Comparison of ENCODE assay signal across 8 mouse cellular contexts in the genomic region with DNA sequence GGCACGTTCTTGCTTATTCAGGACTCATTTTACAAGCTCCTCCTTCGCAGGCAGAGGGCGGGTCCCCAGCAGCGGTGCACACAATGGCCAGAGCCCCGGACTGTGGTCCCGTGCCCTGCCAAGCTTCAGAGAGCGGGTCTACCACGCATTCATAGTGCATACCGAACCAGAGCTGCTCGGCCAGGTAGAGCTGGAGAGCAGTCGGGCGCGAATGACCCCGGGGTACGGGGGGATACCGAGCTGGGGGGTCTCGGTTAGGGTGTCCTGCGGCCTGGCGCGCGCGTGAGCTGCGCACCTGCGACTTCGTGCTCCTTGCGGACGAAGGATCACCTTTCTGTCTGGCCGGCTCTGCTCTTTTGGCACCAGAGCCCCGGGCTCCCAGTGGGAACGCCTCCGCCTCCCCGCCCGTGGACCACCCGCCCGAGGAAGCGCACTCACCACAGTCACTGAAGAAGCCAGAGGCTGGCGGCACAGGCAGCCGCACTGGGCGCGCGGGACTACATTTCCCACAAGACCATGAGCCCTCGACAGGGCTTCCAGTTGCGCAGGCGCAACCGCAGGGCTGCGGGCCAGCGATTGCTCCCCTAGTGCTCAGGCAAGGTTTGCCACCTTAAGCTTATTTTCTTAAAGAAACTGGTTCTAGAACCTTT. TPM values are rescaled to one million over a fixed set of nuclear protein-coding genes. Genes with fewer than 3 reads are reported as not detected.
DNase-seq lines count a peak whose midpoint lies in the region; ATAC-seq lines count a peak whose summit lies in the region.

A gene (minus strand): TSS at position 495 of the 650 bp plus-strand sequence.

- peak within 1 kb of the TSS; percentile 60; the same call in 1 of the 2 replicates for H3K27ac ChIP-seq in intestine, embryonic 15.5 days

- under 1% methylated on average over 47 of the region's 47 CpGs for WGBS in intestine, embryonic 15.5 days

- H3K4me1 ChIP-seq in intestine, embryonic 15.5 days (replicated peaks): no peaks in the 10 kb centered on the region

- H3K9me3 ChIP-seq in intestine, embryonic 15.5 days: no peaks in the 10 kb centered on the region

- intact Hi-C loops in gastrocnemius, postnatal 36 days (cut with DNase I): no loop called here
- intact Hi-C loops in left cerebral cortex, postnatal 14 days (cut with DNase I): no loop called here

- peak; percentile 99 for ATAC-seq in intestine, embryonic 15.5 days
- peak; percentile 100 for ATAC-seq in megakaryocyte-erythroid progenitor cell, adult 5-6 weeks (replicated peaks; ENCODE audit: low FRiP score, low TSS enrichment, poor library complexity, severe bottlenecking)

- H3K9ac ChIP-seq in intestine, embryonic 15.5 days: peak within 1 kb of the TSS; percentile 91

- no peaks in the 10 kb centered on the region for H3K27me3 ChIP-seq in intestine, embryonic 15.5 days (replicated peaks)

- H3K4me3 ChIP-seq in intestine, embryonic 15.5 days (replicated peaks): peak within 1 kb of the TSS; percentile 88

- peaks cover 10% of the 10 kb centered on the region; the same call in 1 of the 2 replicates for H3K36me3 ChIP-seq in intestine, embryonic 15.5 days

- H3K4me2 ChIP-seq in intestine, embryonic 15.5 days (replicated peaks): peak within 1 kb of the TSS; percentile 64

- peak; percentile 81 for DNase-seq in adrenal gland, adult 18-20 months (ENCODE audit: low spot score in 2 of 2)
- DNase-seq in embryo, embryonic 10 days (ENCODE audit: low spot score): peak; percentile 95
- peak; percentile 86 to 89 for DNase-seq in gastrocnemius, postnatal 36 days
- DNase-seq in left cerebral cortex, postnatal 14 days (ENCODE audit: low spot score in 2 of 2): peak; percentile 95 to 96
- peak; percentile 91 to 93 for DNase-seq in right cerebral cortex, postnatal 36 days (ENCODE audit: low spot score in 2 of 2)
- peak; percentile 85 to 90 for DNase-seq in urinary bladder, postnatal 4 days (ENCODE audit: low spot score in 2 of 2)

RNA-seq across cellular contexts. Expression of the gene that starts here (rescaled TPM):
- total RNA-seq in adrenal gland, adult 18-20 months (2021): 1 to 10 TPM; 6.9 to 8.2 TPM
- total RNA-seq in gastrocnemius, postnatal 36 days (2021): 1 to 10 TPM; 2.8 to 3.3 TPM
- polyA plus RNA-seq in intestine, embryonic 15.5 days (2015; fragmentation: Nextera tagmentation; extraction: Ambion mirVana): 9.1 and 9.8 TPM in 2 replicates
- 10 to 100 TPM; 20.2 to 20.7 TPM for total RNA-seq in left cerebral cortex, postnatal 14 days (2021)
- 4.1 and 9.2 TPM in 2 replicates for total RNA-seq in megakaryocyte-erythroid progenitor cell, adult 5-6 weeks (2014; fragmentation: Nextera tagmentation)
- 4.9 and 6.0 TPM in 2 replicates for total RNA-seq in megakaryocyte-erythroid progenitor cell, adult 5-6 weeks (2017)

Comparison
In these comparisons a context has a peak if more than half of its experiments do, and no peak if none do; other contexts are left out.
1. Peak in every context shown above with its lines: DNase-seq, ATAC-seq, H3K4me3 ChIP-seq and H3K27ac ChIP-seq.